ENCODE assay signal across 9 mouse cellular contexts in genomic region chr9:72660139-72660538, GRCm38 (mm10). TPM values are rescaled to one million over a fixed set of nuclear protein-coding genes. Genes with fewer than 3 reads are reported as not detected.
DNase-seq lines count a peak whose midpoint lies in the region; ATAC-seq and TF ChIP-seq lines count a peak whose summit lies in the region.
"Had no signal": no experiment of that assay in that cellular context is flagged by ENCODE, and none has a peak within 500 bp of the region (broad histone marks: within the 10 kb centered on the region; RNA-seq: fewer than 3 reads in every experiment).

No protein-coding gene starts in this region.

- no peak overlapping the region for H3K27ac ChIP-seq in forebrain, postnatal 0 days (ENCODE audit: low read depth, low read length)

- no peaks in the 10 kb centered on the region for H3K9me3 ChIP-seq in forebrain, postnatal 0 days (ENCODE audit: low read length)

- no peaks in the 10 kb centered on the region for H3K27me3 ChIP-seq in forebrain, postnatal 0 days (ENCODE audit: insufficient read depth, low read length)

- peaks cover 12% of the 10 kb centered on the region for H3K4me1 ChIP-seq in lung, adult 2 months (ENCODE audit: control insufficient read depth, insufficient read depth, low read length)
- peaks cover 11% of the 10 kb centered on the region for H3K4me1 ChIP-seq in forebrain, postnatal 0 days (ENCODE audit: insufficient read depth)

- no peak for ATAC-seq in forebrain, postnatal 0 days

- no peak for TF ChIP-seq CTCF in lung, adult 2 months (IDR thresholded peaks at IDR 0.05; ENCODE audit: insufficient read depth, low read length)
- TF ChIP-seq CTCF in forebrain, postnatal 0 days (IDR thresholded peaks at IDR 0.05; ENCODE audit: low read depth), result no peak

- H3K9ac ChIP-seq in forebrain, postnatal 0 days, result no peak overlapping the region

- no peaks in the 10 kb centered on the region for H3K36me3 ChIP-seq in forebrain, postnatal 0 days (ENCODE audit: insufficient read depth)

- DNase-seq in lung, postnatal 36 days, result peak; percentile 73
- DNase-seq in lung, adult 2 months, result no peak
- DNase-seq in MEL-GATA-1-ER (ENCODE audit: extremely low read depth, low read depth), result peak; percentile 97
- DNase-seq in monocyte, adult 2 months (ENCODE audit: low read depth in 1 of 2, low spot score in 2 of 2), result peak; percentile 42 to 47
- peak; percentile 49 for DNase-seq in thymus, postnatal 25 days
- DNase-seq in forebrain, postnatal 0 days, result no peak
- no peak for DNase-seq in adrenal gland, adult 2 months
- DNase-seq: embryo, embryonic 11 days; right cerebral cortex, adult 18-20 months had no signal

- no peak overlapping the region for H3K4me3 ChIP-seq in lung, adult 2 months (replicated peaks; ENCODE audit: extremely low read depth, low read depth, low read length)
- no peak overlapping the region for H3K4me3 ChIP-seq in forebrain, postnatal 0 days (ENCODE audit: low read depth, low read length)

- no peak overlapping the region for H3K4me2 ChIP-seq in forebrain, postnatal 0 days (ENCODE audit: low read depth)

- no peak for TF ChIP-seq POLR2A in lung, adult 2 months (IDR thresholded peaks at IDR 0.05; ENCODE audit: borderline replicate concordance, extremely low read depth, low read depth, low read length)

- 59% methylated on average over 4 of the region's 4 CpGs for WGBS in lung, adult 2 months
- WGBS in forebrain, postnatal 0 days, result 83% methylated on average over 4 of the region's 4 CpGs

RNA-seq across cellular contexts. Expression of gene Nedd4, which starts 2.0 kb away (rescaled TPM):
- polyA plus RNA-seq in lung, adult 2 months (2012; rRNA removed), result 98.5 and 165 TPM in 2 replicates
- 391 and 472 TPM in 2 replicates for total RNA-seq in forebrain, postnatal 0 days (2014; rRNA removed)
- polyA plus RNA-seq in forebrain, postnatal 0 days (2015; fragmentation: Nextera tagmentation; extraction: Ambion mirVana), result 180 and 278 TPM in 2 replicates
- 100 to 1,000 TPM; 393 to 436 TPM for total RNA-seq in adrenal gland, adult 2 months (2021)
- polyA plus RNA-seq in adrenal gland, adult 2 months (2012; rRNA removed), result 139 and 169 TPM in 2 replicates

Comparison
In these comparisons a context has a peak if more than half of its experiments do, and no peak if none do; other contexts are left out.
1. DNase-seq: peak in lung, postnatal 36 days (single experiment), MEL-GATA-1-ER (single experiment), monocyte, adult 2 months (2 of 2) and thymus, postnatal 25 days (single experiment); none in lung, adult 2 months (single experiment), forebrain, postnatal 0 days (single experiment) and adrenal gland, adult 2 months (single experiment).